Mouse (Mus musculus) MEL (cell line): ENCODE results near the gene Wbp2. TPM values are rescaled to one million over a fixed set of nuclear protein-coding genes. Genes with fewer than 3 reads are reported as not detected.
A peak's percentile ranks its signal among the peaks of the same experiment; 100 is the strongest.

ENCODE experiments used
- DNase-seq: peaks from one replicate; pipeline ENCODE4 v3.0.0; 2011; ENCODE audit warnings: low read depth, low spot score
- H3K27ac ChIP-seq: 2 replicates; pipeline ENCODE4 v1.5.1; 2012; ENCODE audit warnings: low read depth, mild to moderate bottlenecking, control low read depth, low read length, moderate library complexity; ENCODE audit not compliant: control insufficient read depth
- H3K27me3 ChIP-seq, 2 experiments: fragments of 150-350 bp in 1 of 2; sonication (generic) in 1 of 2; 2 replicates each; pipeline ENCODE4 v1.6.1; 2012; ENCODE audit warnings: low read length in 2 of 2, mild to moderate bottlenecking in 2 of 2, improper control_type of control experiment in 1 of 2, moderate library complexity in 1 of 2; ENCODE audit not compliant: insufficient read depth in 2 of 2, control insufficient read depth in 1 of 2
- H3K36me3 ChIP-seq, 2 experiments: 2 replicates each; pipeline ENCODE4 v1.6.1; 2012 to 2014; ENCODE audit warnings: low read length in 2 of 2, improper control_type of control experiment in 1 of 2, inconsistent platforms in 1 of 2, mild to moderate bottlenecking in 1 of 2; ENCODE audit not compliant: insufficient read depth in 2 of 2, control insufficient read depth in 1 of 2
- H3K4me1 ChIP-seq, 2 experiments: fragments of 150-350 bp in 1 of 2; sonication (generic) in 1 of 2; 2 replicates each; pipeline ENCODE4 v1.6.1; 2012; ENCODE audit warnings: low read length in 2 of 2, improper control_type of control experiment in 1 of 2, mild to moderate bottlenecking in 1 of 2; ENCODE audit not compliant: insufficient read depth in 2 of 2, control insufficient read depth in 1 of 2
- H3K4me3 ChIP-seq, 2 experiments: fragments of 150-350 bp in 1 of 2; sonication (generic) in 1 of 2; 2 replicates each; pipeline ENCODE4 v1.5.1; 2012; ENCODE audit warnings: low read depth in 2 of 2, low read length in 2 of 2, mild to moderate bottlenecking in 2 of 2, moderate library complexity in 2 of 2, control low read depth in 1 of 2, improper control_type of control experiment in 1 of 2; ENCODE audit not compliant: control insufficient read depth in 1 of 2, insufficient read depth in 1 of 2
- H3K79me2 ChIP-seq: 2 replicates; pipeline ENCODE4 v1.6.1; 2012; ENCODE audit warnings: mild to moderate bottlenecking, low read length, moderate library complexity; ENCODE audit not compliant: control insufficient read depth, poor library complexity, insufficient read depth
- H3K9ac ChIP-seq: 2 replicates; pipeline ENCODE4 v1.6.1; 2012; ENCODE audit warnings: low read depth, mild to moderate bottlenecking, control low read depth, low read length, moderate library complexity; ENCODE audit not compliant: control insufficient read depth, poor library complexity, severe bottlenecking
- H3K9me3 ChIP-seq: fragments of 150-350 bp; sonication (generic); replicated peaks from 2 replicates; pipeline ENCODE4 v1.6.1; 2012; ENCODE audit warnings: mild to moderate bottlenecking, low read length, improper control_type of control experiment, moderate library complexity; ENCODE audit not compliant: insufficient read depth
- BHLHE40 ChIP-seq: IDR thresholded peaks from 2 replicates; pipeline ENCODE4 v1.6.1; 2012; ENCODE audit warnings: low read depth, mild to moderate bottlenecking, inconsistent platforms, low read length, improper control_type of control experiment, borderline replicate concordance
- CHD2 ChIP-seq: IDR thresholded peaks from 2 replicates; pipeline ENCODE4 v1.6.1; 2011; ENCODE audit warnings: low read length, improper control_type of control experiment
- CTCF ChIP-seq, 3 experiments: IDR thresholded peaks in 2 of 3; conservative IDR thresholded peaks in 1 of 3; 2 replicates each; pipeline ENCODE4 v1.5.1; 2011 to 2012; ENCODE audit warnings: low read length in 3 of 3, low read depth in 2 of 3, mild to moderate bottlenecking in 2 of 3, improper control_type of control experiment in 1 of 3, inconsistent platforms in 1 of 3, mixed read lengths in 1 of 3, moderate library complexity in 1 of 3; ENCODE audit not compliant: control insufficient read depth in 1 of 3, insufficient read depth in 1 of 3, poor library complexity in 1 of 3, severe bottlenecking in 1 of 3
- E2F4 ChIP-seq: IDR thresholded peaks from 2 replicates; pipeline ENCODE4 v1.6.1; 2011; ENCODE audit warnings: low read depth, low read length, improper control_type of control experiment, borderline replicate concordance
- JUND ChIP-seq: IDR thresholded peaks from 2 replicates; pipeline ENCODE4 v1.6.1; 2011; ENCODE audit warnings: low read depth, mild to moderate bottlenecking, improper control_type of control experiment, low read length
- MAFK ChIP-seq: IDR thresholded peaks from 2 replicates; pipeline ENCODE4 v1.6.1; 2011; ENCODE audit warnings: low read depth, mild to moderate bottlenecking, low read length, improper control_type of control experiment, borderline replicate concordance
- MAX ChIP-seq: IDR thresholded peaks from 2 replicates; pipeline ENCODE4 v1.6.1; 2011; ENCODE audit warnings: low read length, improper control_type of control experiment
- MXI1 ChIP-seq: IDR thresholded peaks from 2 replicates; pipeline ENCODE4 v1.6.1; 2011; ENCODE audit warnings: mild to moderate bottlenecking, low read depth, low read length, improper control_type of control experiment
- NRF1 ChIP-seq: IDR thresholded peaks from 2 replicates; pipeline ENCODE4 v1.6.1; 2014; ENCODE audit warnings: low read depth, mild to moderate bottlenecking, inconsistent platforms, low read length, improper control_type of control experiment, moderate library complexity; ENCODE audit not compliant: poor library complexity, insufficient read depth, severe bottlenecking
- RAD21 ChIP-seq: IDR thresholded peaks from 2 replicates; pipeline ENCODE4 v1.6.1; 2011; ENCODE audit warnings: mild to moderate bottlenecking, low read depth, low read length, improper control_type of control experiment
- TAL1 ChIP-seq: IDR thresholded peaks from 2 replicates; pipeline ENCODE4 v1.6.1; 2012; ENCODE audit warnings: mild to moderate bottlenecking, inconsistent platforms, low read length, moderate library complexity, mixed read lengths
- TBP ChIP-seq: IDR thresholded peaks from 2 replicates; pipeline ENCODE4 v1.8.0; 2011; ENCODE audit warnings: low read depth, low read length, improper control_type of control experiment
- TCF12 ChIP-seq: IDR thresholded peaks from 2 replicates; pipeline ENCODE4 v1.6.1; 2014; ENCODE audit warnings: low read depth, mild to moderate bottlenecking, inconsistent platforms, low read length, improper control_type of control experiment, moderate library complexity
- ZKSCAN1 ChIP-seq: IDR thresholded peaks from 2 replicates; pipeline ENCODE4 v1.6.1; 2012; ENCODE audit warnings: low read depth, mild to moderate bottlenecking, inconsistent platforms, low read length, improper control_type of control experiment, moderate library complexity
- ZNF384 ChIP-seq: IDR thresholded peaks from 2 replicates; pipeline ENCODE4 v1.6.1; 2012; ENCODE audit warnings: low read depth, mild to moderate bottlenecking, inconsistent platforms, low read length, improper control_type of control experiment
- polyA plus RNA-seq, 2 experiments: library from polyadenylated mRNA; stranded (reverse) in 1 of 2; unstranded in 1 of 2; fragments of >175 nt in 1 of 2; fragments of >200 nt in 1 of 2; gene quantifications; 2 replicates each; pipeline versions ENCODE4 v1.2.1 to v1.2.4; 2012; ENCODE audit warnings: low replicate concordance in 2 of 2, low read depth in 1 of 2; ENCODE audit not compliant: insufficient read length in 2 of 2, insufficient read depth in 1 of 2, missing spikeins in 1 of 2
- total RNA-seq: library from RNA; depleted of rRNA; stranded (reverse); fragments of 300-350 nt; gene quantifications from 2 replicates; pipeline ENCODE4 v1.2.3, GENCODE M21; 2012

The Wbp2 gene
- total and polyA plus RNA-seq, 3 experiments = 16.5 to 75.8 TPM; not detected in 1

GRCm38 (mm10) chr11:116045173-116045572 is 41.6 kb downstream of the Wbp2 start:
- Histone ChIP-seq H3K9me3 (no peaks in the 10 kb centered on the region), H3K36me3 (peaks cover 0 to 31% of the 10 kb centered on the region in 2 experiments; a peak in 2 of 4 replicates), H3K27me3 (no peaks in the 10 kb centered on the region), H3K27ac (no peak overlapping the region)
- no peak for DNase-seq
- TF ChIP-seq TBP (no peak), E2F4 (no peak), TAL1 (no peak), CTCF (IDR thresholded peaks at IDR 0.05 in 2 of 3, conservative IDR thresholded peaks at IDR 0.05 in 1 of 3; ENCODE audit: control insufficient read depth in 1 of 3, insufficient read depth in 1 of 3, low read depth in 2 of 3, low read length in 3 of 3, poor library complexity in 1 of 3, severe bottlenecking in 1 of 3) (no peak), ZNF384 (no peak), MXI1 (no peak), ZKSCAN1 (peak; percentile 86), MAFK (no peak)
- TF ChIP-seq, all 39 proteins: peak for 1
- H3K79me2 ChIP-seq = peaks cover 1% of the 10 kb centered on the region; the same call in 1 of the 2 replicates
- H3K9ac ChIP-seq = no peak overlapping the region
- H3K4me1 ChIP-seq = no peaks in the 10 kb centered on the region
- H3K4me3 ChIP-seq = no peak overlapping the region

- Histone ChIP-seq H3K27ac (no peak overlapping the region), H3K9me3 (no peaks in the 10 kb centered on the region), H3K9ac (no peak overlapping the region), H3K36me3 (peaks cover 0 to 40% of the 10 kb centered on the region in 2 experiments; a peak in 2 of 4 replicates), H3K27me3 (no peaks in the 10 kb centered on the region), H3K79me2 (peaks cover 1% of the 10 kb centered on the region; the same call in 1 of the 2 replicates), H3K4me1 (no peaks in the 10 kb centered on the region), H3K4me3 (no peak overlapping the region)
- no peak for TF ChIP-seq E2F4
- TF ChIP-seq BHLHE40 = no peak
- no peak for TF ChIP-seq TCF12
- no peak for TF ChIP-seq CHD2
- TF ChIP-seq JUND = no peak
- no peak for TF ChIP-seq RAD21
- TF ChIP-seq TBP = no peak
- no peak for TF ChIP-seq NRF1
- no peak for TF ChIP-seq MAX
- DNase-seq = no peak
These were observed 43.5 kb downstream of the Wbp2 start for GRCm38 (mm10) chr11:116043286-116043685.
